Mouse (Mus musculus) embryonic stem cell, embryonic (primary cell): Measurements from ENCODE around the gene Sfxn2.

Source experiments
- CTCF ChIA-PET, 4 experiments: fragments of 300-600 bp in 2 of 4; fragments of 350-600 bp in 2 of 4; sonication (Branson Sonifier 250); formaldehyde crosslinking; loops; one replicate each; lab custom pipeline; 2022; ENCODE audit warnings: inconsistent platforms in 2 of 4; lab: Charles Lee
- POLR2A ChIA-PET, 4 experiments: fragments of 300-600 bp in 2 of 4; fragments of 350-600 bp in 2 of 4; sonication (Branson Sonifier 250); formaldehyde crosslinking; loops; one replicate each; lab custom pipeline; 2022; ENCODE audit warnings: antibody characterized with exemption in 4 of 4, inconsistent platforms in 1 of 4; lab: Charles Lee

The Sfxn2 gene

DNA sequence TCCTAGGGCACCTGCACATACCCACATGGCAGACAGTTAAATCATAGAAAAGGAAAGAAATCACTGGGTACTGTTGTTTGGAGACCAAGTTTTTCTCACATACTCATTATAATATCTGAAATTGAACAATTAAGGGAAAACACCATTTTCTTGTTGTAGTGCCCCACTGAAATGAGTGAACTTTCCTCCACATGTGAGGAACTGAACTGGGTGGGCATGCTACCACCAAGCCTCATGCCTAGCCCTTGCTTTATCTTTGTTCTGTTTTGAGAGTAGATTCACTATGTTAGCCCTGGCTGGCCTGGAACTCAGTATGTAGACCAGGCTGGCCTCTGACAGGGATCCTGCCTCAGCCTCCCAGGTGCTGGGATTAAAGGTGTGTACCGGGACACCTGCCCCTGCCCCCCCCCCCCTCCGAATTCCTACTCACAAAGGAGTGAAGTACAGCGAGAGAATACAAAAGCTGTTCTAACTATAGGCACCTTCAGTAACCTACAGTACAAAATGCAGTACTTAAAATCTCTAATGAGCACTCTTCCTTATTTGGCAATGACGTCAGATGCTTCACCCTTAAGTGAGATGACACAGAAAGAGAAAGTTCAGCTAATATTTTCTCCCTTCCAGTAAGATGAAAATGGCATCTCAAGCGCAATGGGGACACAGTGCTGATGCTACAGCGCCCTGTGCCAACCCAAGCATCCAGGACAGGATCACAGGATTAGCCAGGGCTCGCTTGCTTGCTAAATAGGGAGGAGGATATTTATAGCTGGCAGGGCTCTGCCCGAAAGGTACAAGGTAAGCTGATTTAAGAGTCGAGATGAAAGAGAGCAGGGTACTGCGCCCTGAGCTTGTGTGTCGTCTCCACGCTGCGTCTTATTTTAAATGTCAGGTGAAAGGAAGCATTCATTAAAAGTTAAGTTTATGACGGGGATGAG, 10.3 kb upstream of the Sfxn2 start:
- ChIA-PET CTCF (interaction anchor here (0.5 to 2.3 kb wide), 18 partner anchors 10 to 636 kb away, joined by 3 to 11 read pairs (median 4); partner anchors contain the start of genes Arl3 (in 2 of the 4), Sfxn2 (in 2 of the 4) and Sufu (in 1 of the 4)), POLR2A (interaction anchor here in 3 of 4 experiments (0.5 to 3.6 kb wide), 27 partner anchors 7 to 481 kb away, joined by 3 to 42 read pairs (median 4); partner anchors contain the start of genes Arl3 (in 2 of the 3), Sfxn2 (in 2 of the 3), Sufu (in 2 of the 3) and Cnnm2 (in 1 of the 3))

- POLR2A ChIA-PET, result interaction anchor here in 3 of 4 experiments (0.5 to 3.6 kb wide), 34 partner anchors 8 to 482 kb away, joined by 3 to 42 read pairs (median 4); partner anchors contain the start of genes Arl3 (in 2 of the 3), Sfxn2 (in 2 of the 3), Cnnm2 (in 1 of the 3) and Sufu (in 1 of the 3)
- CTCF ChIA-PET, result interaction anchor here (0.5 to 2.3 kb wide), 18 partner anchors 9 to 635 kb away, joined by 3 to 11 read pairs (median 4); partner anchors contain the start of genes Arl3 (in 2 of the 4) and Sfxn2 (in 2 of the 4)
Observed at GRCm38 (mm10) chr19:46563603-46564002, 9.6 kb upstream of the Sfxn2 start.

DNA sequence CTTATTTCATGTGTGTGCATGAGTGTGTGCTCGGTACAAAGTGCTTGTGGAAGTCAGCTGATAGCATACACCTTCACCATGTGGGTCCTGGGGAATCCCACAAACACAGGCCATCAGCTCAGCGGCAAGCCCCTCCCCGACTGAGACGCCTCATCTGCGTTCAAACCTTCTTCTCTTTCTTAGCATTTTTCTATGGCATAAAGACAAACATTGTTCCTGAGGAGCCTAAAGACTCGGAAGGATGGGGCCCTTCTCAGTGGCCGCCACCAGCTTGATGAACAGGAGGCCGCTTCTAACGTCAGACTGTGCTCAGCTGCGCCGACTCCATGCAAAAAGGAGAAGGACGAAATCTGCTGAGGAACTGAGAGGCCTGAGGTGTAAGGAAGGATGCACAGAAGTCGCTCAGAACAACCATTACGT, 9.1 kb upstream of the Sfxn2 start:
- ChIA-PET POLR2A (interaction anchor here in 3 of 4 experiments (0.5 to 3.6 kb wide), 33 partner anchors 8 to 256 kb away, joined by 3 to 42 read pairs (median 4); partner anchors contain the start of genes Arl3 (in 2 of the 3), Sfxn2 (in 2 of the 3), Cnnm2 (in 1 of the 3) and Sufu (in 1 of the 3)), CTCF (interaction anchor here (0.6 to 2.3 kb wide), 14 partner anchors 8 to 528 kb away, joined by 3 to 11 read pairs (median 4); partner anchors contain the start of genes Arl3 (in 2 of the 4) and Sfxn2 (in 2 of the 4))

DNA sequence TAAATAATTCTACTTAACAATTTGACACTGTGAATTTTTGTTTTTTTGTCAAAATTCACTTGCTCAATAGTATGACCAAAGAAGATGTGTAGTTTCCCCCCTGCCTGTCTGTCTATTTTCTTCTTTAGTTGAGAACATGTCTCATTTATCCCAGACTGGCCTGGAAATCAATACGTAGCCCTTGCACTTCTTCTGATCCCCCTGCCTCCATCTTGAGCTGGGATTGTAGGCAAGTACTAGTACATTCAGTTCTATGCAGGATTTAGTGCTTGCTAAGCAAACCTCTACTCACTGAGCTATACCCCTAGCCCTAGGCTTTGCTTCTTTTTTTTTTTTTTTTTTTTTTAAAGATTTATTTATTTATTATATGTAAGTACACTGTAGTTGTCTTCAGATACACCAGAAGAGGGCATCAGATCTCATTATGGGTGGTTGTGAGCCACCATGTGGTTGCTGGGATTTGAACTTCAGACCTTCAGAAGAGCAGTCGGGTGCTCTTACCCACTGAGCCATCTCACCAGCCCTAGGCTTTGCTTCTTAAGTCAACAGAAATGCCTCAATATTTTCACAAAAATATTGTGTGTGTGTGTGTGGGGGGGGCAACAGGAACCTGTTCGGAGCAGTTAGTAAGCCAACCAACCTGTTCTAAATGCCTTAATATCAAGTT, 1.8 kb upstream of the Sfxn2 start:
- ChIA-PET POLR2A (interaction anchor here in 2 of 4 experiments (0.6 to 7.0 kb wide), 11 partner anchors 8 to 155 kb away, joined by 3 to 43 read pairs (median 7); partner anchors contain the start of gene Wbp1l (in 1 of the 2)), CTCF (interaction anchor here in 3 of 4 experiments (0.6 to 2.3 kb wide), 6 partner anchors 8 to 1984 kb away, joined by 3 to 11 read pairs (median 6); no protein-coding TSS in a partner anchor)

DNA sequence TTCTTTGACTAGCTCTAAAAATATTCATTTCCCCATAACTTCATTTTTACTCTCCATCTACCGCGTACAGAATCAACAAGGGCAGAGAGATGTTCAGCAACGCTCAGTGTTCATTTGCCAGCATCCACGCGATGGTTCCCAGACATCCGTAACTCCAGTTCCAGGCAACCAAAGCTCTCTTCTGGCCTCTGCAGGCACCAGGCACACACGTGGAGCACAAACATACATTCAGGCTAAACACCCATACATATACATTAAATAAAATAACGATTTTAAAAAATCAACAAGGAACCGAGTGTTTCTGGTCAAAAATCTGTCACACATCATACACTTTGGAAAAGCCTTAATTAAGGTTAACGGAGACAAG, 1.3 kb upstream of the Sfxn2 start:
- POLR2A ChIA-PET, result interaction anchor here in 2 of 4 experiments (0.6 to 7.0 kb wide), 23 partner anchors 8 to 177 kb away, joined by 3 to 43 read pairs (median 3); partner anchors contain the start of genes Wbp1l (in 2 of the 2) and Sufu (in 1 of the 2)
- CTCF ChIA-PET, result interaction anchor here in 3 of 4 experiments (0.9 to 2.9 kb wide), 9 partner anchors 8 to 298 kb away, joined by 3 to 14 read pairs (median 7); no protein-coding TSS in a partner anchor

DNA sequence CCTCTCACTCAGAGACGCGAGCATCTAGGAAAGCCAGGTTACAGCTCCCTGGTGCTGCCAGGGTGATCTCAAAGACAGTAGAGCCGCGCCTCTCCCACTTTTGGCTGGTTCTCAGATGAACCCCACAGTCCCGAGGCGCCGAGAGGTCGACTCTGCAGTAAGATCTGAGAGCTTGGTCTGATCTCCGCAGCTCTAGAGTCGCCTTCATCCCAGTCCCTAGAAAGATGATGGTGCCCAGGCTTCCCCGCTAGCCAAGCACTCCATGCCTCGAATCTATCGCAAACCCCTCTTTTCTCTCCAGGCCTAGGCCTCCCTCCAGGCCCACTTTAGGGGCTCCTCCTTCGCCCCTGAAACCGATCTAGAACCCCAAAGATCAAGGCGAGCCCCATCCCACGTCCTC, 617 bp upstream of the Sfxn2 start:
- POLR2A ChIA-PET, result interaction anchor here in 3 of 4 experiments (0.5 to 7.0 kb wide), 44 partner anchors 9 to 1234 kb away, joined by 3 to 43 read pairs (median 4); partner anchors contain the start of genes Wbp1l (in 3 of the 3), Sufu (in 1 of the 3) and Taf5 (in 1 of the 3)

DNA sequence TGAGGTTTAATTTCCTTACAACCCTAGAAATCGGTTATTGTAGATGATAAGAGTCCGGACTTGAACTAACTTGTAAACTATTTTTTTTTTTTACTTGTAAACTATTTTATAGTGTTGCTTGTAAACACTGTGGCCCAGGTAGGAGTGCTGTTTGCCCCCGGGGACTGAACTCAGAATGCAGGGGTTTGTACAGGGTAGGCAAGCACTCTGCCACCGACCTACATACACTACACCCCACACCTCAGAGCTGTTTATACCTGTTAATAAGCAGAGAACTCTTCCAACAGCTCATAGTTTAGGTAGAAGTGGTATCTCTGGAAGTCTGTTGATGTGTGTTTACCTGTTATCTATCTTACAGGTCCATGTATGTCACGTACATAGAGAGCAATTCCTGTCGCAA, 825 bp downstream of the Sfxn2 start:
- CTCF ChIA-PET, result interaction anchor here in 3 of 4 experiments (0.7 to 2.9 kb wide), 6 partner anchors 10 to 265 kb away, joined by 3 to 14 read pairs (median 3); no protein-coding TSS in a partner anchor

More for the DNA sequence above, 617 bp upstream of the Sfxn2 start:
- CTCF ChIA-PET, result interaction anchor here (0.6 to 2.9 kb wide), 13 partner anchors 9 to 304 kb away, joined by 3 to 14 read pairs (median 5); partner anchors contain the start of gene Wbp1l (in 1 of the 4)

DNA sequence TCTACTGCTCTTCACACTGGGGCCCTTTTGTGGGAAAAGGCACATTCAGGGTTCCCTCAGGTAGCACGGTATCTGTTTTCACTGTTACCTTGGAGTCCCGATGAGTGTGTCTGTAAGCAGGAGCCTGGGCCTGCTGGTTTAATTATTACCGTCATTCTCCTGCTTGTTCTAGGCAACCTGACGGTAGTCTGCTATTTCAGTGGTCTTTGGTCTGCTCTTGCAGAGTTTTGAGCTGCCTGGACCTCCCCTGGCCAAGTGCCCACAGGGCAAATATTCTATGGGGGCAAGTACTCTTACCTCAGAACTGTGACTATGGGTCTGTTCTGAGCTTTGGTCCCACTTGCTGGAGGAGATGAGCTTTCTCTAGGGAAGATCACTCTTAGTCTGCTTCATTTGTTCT, 2.0 kb downstream of the Sfxn2 start:
- ChIA-PET POLR2A (interaction anchor here in 2 of 4 experiments (0.5 to 7.0 kb wide), 14 partner anchors 9 to 1763 kb away, joined by 3 to 43 read pairs (median 4); partner anchors contain the start of gene Wbp1l (in 1 of the 2)), CTCF (interaction anchor here (0.6 to 3.1 kb wide), 5 partner anchors 12 to 83 kb away, joined by 3 to 11 read pairs (median 4); no protein-coding TSS in a partner anchor)

More for the DNA sequence above, 825 bp downstream of the Sfxn2 start:
- POLR2A ChIA-PET, result interaction anchor here in 3 of 4 experiments (0.7 to 7.0 kb wide), 29 partner anchors 8 to 493 kb away, joined by 3 to 43 read pairs (median 6); partner anchors contain the start of genes Wbp1l (in 3 of the 3), Cnnm2 (in 1 of the 3), Cyp17a1 (in 1 of the 3) and Taf5 (in 1 of the 3)

DNA sequence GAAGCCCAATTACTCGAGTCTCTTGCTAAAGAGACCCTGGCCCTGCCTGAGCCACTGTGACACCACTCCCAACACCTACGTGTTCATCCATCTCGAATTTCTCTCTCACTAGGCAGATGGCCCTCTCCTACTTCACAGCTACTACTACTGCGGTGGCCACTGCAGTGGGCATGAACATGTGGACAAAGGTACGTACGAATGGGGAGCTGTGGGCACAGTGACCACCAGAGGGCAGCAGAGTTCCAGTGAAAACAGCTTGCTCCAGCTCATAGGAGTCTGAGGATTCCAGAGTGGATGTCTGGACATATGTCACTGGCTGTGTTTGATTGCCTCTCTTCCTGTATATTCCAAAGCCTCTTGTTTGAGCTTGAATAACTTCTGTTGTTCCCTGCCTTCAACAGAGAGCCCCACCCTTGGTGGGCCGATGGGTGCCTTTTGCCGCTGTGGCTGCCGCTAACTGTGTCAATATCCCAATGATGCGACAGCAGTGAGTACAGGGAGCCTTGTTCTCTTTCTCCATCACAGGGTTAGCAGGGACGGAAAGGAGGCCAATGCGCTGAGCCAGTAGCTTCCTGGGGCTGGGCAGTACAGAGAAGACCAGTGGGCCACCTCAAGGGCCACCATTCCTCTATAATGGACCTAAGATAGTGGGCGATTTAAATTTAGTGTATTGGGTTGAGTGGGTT, 14.8 kb downstream of the Sfxn2 start:
- POLR2A ChIA-PET, result interaction anchor here in 3 of 4 experiments (0.6 to 5.7 kb wide), 21 partner anchors 9 to 512 kb away, joined by 3 to 31 read pairs (median 3); partner anchors contain the start of genes Arl3 (in 3 of the 3), Wbp1l (in 3 of the 3), Sfxn2 (in 2 of the 3) and Borcs7 (in 1 of the 3)

DNA sequence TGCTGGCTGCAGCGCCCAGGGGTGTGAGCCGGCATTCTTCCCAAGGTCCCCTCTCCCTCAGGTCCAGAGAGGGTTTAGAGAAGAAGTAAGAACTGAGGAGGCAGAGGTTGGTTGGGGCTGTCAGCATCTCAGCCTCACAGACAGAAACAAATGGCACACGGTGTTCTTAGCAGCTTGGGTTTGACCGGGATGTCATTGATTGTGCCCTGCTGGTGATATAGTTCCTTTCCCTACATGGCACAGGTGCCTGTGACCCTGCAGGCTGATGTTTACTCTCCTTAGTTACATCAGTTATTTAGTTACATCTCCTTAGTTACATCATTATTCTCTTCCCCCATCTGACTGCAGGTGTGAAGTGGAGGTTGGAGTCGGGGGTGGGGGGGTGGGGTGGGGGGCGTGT, 18.4 kb downstream of the Sfxn2 start:
- ChIA-PET POLR2A (interaction anchor here in 2 of 4 experiments (0.7 to 5.7 kb wide), 6 partner anchors 7 to 264 kb away, joined by 3 to 31 read pairs (median 3); partner anchors contain the start of genes Fbxl15 (in 1 of the 2) and Wbp1l (in 1 of the 2)), CTCF (interaction anchor here in 1 of 4 experiments (0.7 to 1.0 kb wide), 2 partner anchors 9 to 803 kb away, joined by 3 to 4 read pairs; no protein-coding TSS in a partner anchor)

More for the DNA sequence above, 14.8 kb downstream of the Sfxn2 start:
- CTCF ChIA-PET, result interaction anchor here (0.5 to 2.3 kb wide), 79 partner anchors 9 to 1144 kb away, joined by 3 to 27 read pairs (median 4); partner anchors contain the start of genes Arl3 (in 3 of the 4), Sfxn2 (in 3 of the 4), Wbp1l (in 3 of the 4) and Cnnm2 (in 1 of the 4)

DNA sequence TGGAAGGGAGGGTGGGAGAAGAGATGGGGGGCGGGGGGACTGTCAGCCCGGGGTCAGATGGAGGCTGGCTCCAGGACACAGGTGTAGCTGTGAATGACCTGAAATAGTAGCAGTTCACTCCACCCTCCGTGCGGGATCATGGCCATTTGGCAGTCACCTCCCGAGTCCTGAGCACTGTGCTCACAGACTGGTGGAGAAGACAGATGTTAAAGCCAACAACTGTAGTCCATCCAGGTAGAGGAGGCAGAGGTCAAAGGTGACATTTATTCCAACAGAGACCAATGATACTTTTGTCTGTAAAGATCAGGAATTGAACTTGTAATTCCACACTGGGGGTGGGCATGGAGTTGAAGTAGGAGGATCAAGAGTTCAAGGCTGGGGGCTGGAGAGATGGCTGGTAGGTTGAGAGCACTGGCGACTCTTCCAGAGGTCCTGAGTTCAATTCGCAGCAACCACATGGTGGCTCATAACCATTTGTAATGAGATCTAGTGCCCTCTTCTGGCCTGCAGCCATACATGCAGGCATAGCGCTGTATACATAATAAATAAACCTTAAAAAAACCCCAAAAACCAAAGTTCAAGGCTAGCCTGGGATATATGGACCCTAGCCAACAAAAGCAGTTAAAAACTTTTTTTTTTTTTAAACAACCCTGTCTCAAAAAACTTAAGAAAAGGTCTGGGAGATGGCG, 19.7 kb downstream of the Sfxn2 start:
- ChIA-PET CTCF (interaction anchor here in 1 of 4 experiments (0.6 kb wide), 1 partner anchor 82 kb away, joined by 5 read pairs; no protein-coding TSS in a partner anchor), POLR2A (interaction anchor here in 2 of 4 experiments (1.1 to 1.4 kb wide), 3 partner anchors 11 to 38 kb away, joined by 3 read pairs; no protein-coding TSS in a partner anchor)

- ChIA-PET POLR2A (interaction anchor here in 3 of 4 experiments (0.6 to 7.2 kb wide), 62 partner anchors 8 to 580 kb away, joined by 3 to 43 read pairs (median 4); partner anchors contain the start of genes Arl3 (in 3 of the 3), Sfxn2 (in 3 of the 3), Borcs7 (in 2 of the 3) and Sufu (in 2 of the 3)), CTCF (interaction anchor here in 3 of 4 experiments (0.5 to 4.5 kb wide), 19 partner anchors 9 to 289 kb away, joined by 3 to 27 read pairs (median 4); partner anchors contain the start of genes Arl3 (in 1 of the 3), Sfxn2 (in 1 of the 3) and Sufu (in 1 of the 3))
Observed at GRCm38 (mm10) chr19:46598187-46598586, 25.0 kb downstream of the Sfxn2 start.

GRCm38 (mm10) chr19:46598720-46599252, 25.6 kb downstream of the Sfxn2 start, which contains the start of gene Wbp1l:
Wbp1l (plus strand) TSS chr19:46599084.
- ChIA-PET CTCF (interaction anchor here in 3 of 4 experiments (0.5 to 4.5 kb wide), 20 partner anchors 8 to 290 kb away, joined by 3 to 27 read pairs (median 4); partner anchors contain the start of genes Arl3 (in 1 of the 3), Sfxn2 (in 1 of the 3) and Sufu (in 1 of the 3)), POLR2A (interaction anchor here in 3 of 4 experiments (0.6 to 7.2 kb wide), 64 partner anchors 8 to 580 kb away, joined by 3 to 43 read pairs (median 4); partner anchors contain the start of genes Arl3 (in 3 of the 3), Sfxn2 (in 3 of the 3), Borcs7 (in 2 of the 3) and Sufu (in 2 of the 3))
